Mouse (Mus musculus): ENCODE data around the gene Cacng8.
A peak's percentile ranks its signal among the peaks of the same experiment; 100 is the strongest.

Cacng8 gene

DNA sequence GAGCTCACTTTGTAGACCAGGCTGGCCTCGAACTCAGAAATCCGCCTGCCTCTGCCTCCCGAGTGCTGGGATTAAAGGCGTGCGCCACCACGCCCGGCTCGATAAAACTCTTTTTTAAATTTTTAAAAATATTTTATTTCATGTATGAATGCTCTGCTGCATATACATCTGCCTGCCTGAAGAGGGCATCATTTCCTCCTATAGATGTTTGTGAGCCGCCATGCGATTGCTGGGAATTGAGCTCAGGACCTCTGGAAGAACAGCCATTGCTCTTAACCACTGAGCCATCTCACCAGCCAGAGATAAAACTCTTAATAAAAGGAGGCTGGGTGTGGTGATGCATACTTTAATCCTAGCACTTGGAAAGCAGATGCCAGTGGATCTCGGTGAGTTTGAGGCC is 49.5 kb downstream of the Cacng8 start:
- no peak for DNase-seq

DNA sequence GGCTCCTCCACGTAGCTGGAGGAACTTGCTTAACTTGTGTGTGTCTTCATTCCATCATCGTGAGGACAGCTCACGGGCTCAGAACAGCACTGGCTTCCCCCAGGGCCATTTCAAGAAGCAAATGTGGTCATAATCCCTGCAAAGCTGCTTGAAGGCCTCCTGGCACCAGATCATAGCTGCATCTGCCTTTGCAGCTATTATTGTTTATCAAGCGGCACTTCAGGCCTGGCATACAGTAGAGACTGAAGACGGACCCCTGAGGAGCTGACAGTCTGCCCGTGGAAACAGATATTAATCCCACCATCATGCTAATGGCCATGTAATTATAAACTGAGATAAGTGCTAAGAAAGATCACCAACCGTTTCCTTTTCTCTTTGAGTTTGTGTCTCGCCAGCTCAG is 50.0 kb downstream of the Cacng8 start:
- no peak for DNase-seq

DNA sequence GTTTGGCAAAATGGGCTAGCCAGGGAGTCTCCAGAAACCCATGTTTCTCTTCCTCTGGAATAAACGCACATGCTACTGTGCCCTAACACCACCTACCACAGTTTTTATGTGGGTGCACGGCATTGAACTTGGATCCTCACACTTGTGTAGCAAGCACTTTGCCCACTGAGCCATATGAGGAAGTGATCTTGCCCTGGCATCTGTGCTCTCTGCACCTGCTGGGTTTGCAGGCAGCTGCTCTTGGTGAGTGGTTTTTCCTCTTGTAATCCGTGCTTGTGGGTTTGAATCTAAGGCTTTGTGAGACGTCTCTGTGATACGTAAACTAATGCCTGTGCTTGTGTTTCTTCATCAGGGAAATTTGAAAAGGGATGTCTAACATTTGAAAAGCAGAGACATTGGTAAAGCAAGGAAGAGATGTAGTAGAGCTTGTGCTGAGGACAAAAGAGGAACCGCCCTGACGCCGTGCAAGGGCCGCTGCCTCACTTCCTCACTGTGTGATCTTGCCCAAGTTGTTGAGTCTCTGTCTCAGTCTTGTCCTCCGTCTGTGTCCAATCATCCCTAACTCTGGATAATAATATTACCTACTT is 52.1 kb downstream of the Cacng8 start:
- DNase-seq: no peak

DNA sequence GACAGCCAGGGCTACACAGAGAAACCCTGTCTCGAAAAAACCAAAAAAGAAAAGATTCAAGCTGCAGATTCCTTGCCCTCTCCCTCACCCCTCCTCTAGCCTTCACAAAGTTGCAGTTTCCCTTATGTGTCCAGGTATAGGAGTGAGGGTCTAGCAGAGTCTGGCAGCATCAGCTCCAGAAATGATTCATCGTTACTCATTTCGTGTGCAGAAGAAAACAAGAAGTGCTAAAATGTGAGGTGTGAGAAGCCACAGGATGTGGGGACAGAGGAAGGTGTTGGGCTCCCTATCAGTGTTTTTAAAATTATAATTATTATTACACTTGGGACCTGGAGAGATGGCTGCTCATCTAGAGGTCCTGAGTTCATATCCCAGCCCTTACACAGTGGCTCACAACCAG is 54.2 kb downstream of the Cacng8 start:
- DNase-seq: no peak

DNA sequence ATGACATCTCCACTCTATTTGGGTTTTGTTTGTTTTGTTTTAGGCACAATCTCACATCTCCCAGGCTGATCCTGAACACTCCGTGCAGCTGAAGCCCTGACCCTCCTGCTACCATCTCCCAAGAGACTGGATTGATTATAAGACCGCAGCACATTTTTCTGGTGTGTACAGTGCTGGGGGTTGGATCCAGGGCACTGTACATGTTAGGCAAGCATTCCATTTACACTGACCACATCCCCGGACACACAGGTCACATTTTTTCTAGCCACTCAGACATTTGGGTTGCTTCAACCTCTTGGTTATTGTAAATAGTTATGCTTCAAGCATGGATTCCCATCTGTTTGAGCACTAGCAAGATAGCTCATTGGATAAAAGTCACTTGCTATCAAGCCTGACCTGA is 56.1 kb downstream of the Cacng8 start:
- DNase-seq: no peak

DNA sequence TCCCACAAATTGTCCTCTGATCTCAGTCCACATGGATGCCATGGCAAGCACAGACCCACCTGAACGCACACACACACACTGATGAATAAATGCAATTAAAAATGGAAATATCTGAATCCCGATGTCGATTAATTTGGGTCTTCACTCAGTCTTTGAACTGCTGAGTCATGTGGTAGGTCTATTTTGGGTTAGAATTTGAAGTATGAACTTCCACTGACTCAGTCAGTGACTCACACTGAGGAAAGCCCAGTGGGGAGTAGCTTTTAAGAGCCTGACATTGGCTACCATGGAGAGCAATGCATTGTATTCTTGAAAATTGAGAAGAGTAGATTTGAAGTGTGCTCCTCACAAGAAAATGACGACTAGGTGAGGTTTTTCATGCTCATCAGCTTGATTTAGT is 56.5 kb downstream of the Cacng8 start:
- no peak for DNase-seq

DNA sequence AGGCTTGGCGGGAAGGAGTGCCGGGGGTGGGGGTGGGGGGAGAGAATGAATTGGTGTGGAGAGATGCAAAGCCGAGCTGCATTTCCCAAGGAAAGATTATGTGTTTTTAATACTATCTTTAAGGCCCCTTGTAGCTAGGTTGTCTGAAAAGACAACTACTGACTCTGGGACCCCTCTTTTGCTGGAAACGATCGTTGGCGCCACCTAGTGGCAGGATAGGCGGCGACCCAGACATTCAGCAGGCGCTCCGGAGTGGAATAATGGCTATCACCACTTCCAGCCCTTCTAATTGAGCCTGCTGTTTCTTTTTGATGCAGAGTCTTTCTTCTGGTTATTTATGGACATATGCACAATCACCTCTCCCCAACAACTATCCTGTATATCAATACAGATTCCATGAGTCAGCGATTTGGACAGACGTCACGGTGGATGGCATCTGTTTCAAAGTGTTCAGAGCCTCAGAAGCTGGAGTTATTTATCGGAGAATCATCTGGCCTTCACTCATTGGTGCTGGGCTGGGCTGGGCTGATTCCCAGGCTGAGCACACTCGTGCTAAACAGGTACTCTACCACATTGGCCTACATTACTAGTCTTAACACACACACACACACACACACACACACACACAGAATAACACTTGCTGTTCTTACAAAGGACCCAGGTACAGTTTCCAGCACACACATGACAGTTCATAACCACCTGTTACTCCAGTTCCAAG is 58.4 kb downstream of the Cacng8 start:
- DNase-seq: peak; percentile 63

DNA sequence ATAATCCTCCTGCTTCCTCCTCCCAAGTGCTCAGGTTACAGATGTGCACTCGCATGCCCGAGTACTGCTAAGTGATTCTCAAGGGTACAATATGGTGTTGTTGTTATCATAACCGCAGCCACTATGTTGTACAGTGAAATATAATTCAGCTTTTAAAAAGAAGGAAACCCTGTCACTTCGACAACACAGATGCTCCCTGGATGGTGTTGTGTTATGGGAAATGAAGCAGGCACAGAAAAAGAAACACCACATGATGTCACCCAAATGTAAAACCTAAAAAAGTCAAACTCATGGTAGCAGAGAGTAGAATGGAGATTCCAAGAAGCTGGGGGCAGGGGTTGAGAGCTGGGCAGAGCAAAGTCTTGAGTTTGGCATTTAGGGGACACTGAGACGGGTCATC is 60.2 kb downstream of the Cacng8 start:
- no peak for DNase-seq

DNA sequence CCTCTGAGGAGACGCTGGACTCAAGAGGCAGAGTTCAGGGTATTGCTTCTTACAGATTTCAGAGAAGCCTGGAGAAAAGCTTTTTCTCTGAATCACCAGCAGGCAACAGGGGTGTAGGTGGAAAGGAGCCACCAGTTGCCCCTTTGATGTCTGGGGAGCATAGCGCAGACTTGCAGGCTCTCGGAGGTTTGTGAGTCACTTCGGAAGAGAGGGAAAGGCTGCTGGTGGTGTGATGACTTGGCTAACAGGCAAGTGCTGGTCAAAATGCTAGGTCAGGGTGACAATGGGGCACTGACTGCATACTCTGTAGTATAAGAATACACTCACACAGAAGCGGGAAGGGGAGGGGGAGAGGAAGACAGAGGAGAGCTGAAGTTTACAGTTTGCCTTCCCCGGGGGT is 60.7 kb downstream of the Cacng8 start:
- DNase-seq: no peak

DNA sequence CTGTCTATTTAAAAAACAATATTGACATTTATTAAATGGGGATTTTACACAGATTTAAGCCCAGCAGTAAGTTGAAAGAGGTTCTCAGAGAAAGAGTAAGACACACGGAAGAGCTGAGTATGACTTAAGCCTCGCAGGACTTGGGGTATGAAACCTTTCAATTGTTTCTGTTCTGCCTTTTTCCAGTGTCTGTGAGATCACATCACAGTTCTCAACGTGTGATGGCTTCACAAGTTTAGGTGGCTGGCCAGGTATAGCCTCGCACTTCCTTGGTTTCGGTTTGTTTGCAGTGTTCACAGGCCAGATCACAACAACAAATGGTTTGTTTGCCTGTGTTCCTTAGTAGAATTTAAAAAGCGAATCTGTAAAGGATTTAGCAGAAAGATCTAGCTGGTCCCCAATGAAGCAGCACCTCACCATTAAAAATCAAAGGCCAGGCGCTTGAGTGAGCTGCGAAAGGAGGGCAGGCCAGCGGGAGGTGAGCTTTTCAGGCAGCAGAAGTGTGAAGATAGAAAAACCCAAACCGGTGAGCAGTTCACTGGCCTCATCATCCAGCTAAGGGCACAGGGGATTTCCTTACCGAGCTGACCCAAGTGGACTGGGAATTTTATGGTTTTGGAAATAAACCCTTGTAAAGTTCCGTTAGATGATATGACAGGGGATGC is 62.5 kb downstream of the Cacng8 start:
- DNase-seq: no peak

DNA sequence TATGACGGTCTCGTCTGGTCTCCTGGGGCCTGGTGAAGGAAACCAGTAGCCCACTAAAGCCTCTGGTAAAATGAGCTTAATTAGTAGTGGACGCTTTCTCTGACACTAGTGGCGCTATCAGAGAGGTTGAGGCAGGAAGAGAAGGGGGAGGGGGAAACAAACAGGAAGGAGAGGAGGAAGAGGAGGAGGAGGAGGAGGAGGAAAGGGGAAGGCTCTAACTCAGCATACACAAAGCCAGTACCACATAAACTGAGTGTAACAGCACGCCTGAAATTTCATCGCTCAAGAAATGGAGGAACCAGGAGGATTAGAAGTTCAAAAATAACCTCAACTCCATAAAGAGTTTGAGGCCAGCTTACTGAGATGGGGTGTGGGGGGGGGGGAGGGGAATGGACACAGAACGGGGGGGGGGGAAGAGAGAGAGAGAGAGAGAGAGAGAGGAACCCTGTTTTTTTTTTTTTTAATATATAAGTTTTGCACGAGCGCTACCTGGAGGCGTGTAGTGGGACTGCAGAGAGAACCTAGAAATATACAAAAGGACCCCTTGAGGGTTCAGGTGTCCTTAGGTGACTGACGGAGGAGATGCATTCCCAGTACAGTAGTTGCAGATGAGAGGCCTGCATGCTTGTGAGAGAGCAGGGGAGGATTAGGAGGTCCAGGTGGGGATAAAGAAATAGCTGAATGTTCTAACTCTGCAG is 63.2 kb downstream of the Cacng8 start:
- no peak for DNase-seq

DNA sequence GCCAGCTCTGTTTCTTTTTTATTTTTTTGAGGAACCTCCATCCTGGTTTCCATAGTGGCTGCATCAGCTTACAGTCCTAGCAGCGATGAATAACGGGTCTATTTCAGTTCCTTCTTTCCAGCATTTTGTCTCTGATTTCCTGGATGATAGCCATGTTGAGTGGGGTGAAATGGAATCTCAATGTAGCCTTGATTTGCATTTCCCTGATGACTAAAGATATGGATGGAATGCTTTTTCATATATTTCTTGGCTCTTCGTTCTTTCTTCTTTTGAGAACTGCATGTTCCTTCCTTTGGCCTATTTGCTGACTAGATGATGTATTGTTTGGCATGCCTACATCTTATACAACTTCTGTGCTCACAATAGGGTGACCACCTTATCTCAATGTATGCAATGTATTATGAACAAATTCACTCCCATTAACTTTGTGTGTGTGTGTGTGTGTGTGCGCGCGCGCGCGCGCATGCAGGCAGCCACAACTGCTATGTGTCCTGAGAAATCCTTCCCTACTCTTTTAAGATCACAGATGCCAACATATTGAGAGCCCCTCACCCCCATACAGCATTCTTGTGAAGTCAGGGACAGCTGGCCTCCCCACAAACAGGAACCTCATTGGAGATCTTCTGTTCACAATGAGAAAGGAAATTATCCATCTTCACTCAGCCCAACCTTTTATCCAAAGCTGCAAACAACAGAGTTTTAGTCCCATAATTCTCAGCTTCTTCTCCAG is 66.8 kb downstream of the Cacng8 start:
- DNase-seq: no peak

DNA sequence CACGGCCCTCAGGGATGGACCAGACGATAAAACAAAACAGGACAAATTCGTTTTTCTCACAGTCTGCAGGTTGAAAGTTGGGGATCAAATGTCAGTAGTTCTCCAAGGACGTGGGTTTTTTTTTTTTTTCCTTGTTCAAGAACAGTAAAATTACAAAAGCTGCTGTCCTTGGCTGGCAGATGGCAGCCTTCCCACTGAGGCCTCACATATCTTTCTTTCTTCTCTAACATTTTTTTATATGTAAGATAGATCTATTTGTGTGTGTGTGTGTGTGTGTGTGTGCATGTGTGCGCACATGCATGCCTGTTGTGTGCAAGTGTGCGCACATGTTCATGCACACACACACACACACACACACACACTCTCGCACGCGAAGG is 67.3 kb downstream of the Cacng8 start:
- no peak for DNase-seq

DNA sequence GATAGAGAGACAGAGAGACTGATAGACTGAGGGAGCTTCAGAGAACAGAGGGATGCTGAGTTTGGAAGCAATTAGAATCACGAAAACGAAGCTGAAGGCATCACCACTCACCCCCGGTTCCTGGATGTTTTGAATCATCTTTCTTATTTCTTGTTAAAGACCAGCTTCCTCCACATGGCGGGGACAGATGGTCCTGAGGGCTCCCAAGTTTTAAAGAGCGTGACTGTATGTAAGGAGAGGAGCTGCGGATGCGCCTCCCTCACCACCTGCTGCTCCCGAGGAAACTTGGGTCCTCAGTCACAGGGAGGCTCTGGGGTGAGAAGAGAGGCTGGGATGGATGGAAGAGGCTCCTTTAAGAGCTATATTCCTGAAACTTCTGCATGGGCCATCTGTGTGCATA is 69.8 kb downstream of the Cacng8 start:
- DNase-seq: no peak

DNA sequence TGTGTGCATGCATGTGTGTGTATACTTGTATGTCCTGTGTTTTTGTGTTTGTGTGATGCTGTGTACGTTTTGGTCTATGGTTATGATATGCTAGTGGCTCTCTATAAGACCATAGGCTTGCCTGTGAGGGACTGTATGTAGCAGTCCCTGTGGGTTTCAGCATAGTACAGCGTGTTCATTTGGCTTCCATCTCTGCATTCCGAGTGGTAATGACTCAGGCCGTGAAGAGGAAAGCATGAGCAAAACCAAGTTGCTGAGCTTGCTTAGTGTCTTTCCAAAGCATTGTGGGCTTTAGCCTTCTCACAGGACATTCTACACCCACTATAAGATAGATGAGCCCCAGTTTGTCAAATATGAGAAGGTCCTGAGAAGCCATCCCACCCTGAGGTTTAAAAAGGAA is 72.8 kb downstream of the Cacng8 start:
- no peak for DNase-seq
